Mouse (Mus musculus) liver (tissue): ENCODE results near the gene Phldb3.

ENCODE experiments used
- DNase-seq: peaks from one replicate; pipeline ENCODE4 v3.0.0-alpha.2; 2020; ENCODE audit warnings: mixed read lengths

Phldb3 gene

GRCm38 (mm10) chr7:24637046-24637445 is 26.5 kb downstream of the Phldb3 start:
- DNase-seq = no peak

DNA sequence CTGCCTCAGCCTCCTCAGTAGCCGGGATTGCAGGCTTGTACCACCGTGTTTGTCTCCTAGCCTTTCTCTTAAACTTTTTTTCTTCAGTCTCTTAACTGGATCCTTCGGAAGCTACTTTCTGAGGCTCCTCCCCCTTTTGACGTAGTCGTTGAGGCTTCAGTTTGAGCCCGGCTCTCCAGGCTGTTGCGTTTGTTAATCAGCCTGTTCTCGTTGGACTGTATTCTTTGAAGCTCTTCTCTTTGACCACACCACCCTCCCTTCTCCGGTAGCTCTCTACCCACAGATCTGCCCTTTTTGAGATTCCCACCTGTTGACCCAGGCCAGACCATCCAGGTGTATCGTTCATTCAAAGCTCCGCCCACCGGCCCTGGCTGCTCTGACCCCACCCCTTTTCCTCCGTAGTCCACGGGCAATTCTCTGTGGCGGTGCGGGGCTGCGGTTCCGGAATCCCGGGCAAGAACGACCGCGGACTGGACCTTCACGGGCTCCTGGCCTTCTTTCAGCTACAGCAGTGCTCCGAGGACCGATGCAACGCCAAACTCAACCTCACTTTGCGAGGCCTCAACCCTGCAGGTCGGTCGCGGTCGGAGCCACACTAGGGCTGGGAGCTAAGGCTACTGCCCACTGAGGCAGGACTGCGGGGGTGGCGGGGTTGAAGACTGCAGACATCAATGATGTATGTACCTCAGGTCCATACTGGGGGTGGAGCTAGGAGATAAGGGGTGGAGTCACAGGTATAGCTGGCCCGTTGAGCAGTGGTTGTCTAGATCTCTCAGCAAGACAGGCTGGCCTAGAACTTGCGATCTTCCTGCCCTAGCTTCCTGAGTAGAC is 27.7 kb downstream of the Phldb3 start:
- no peak for DNase-seq

- DNase-seq = no peak
These were observed 29.9 kb downstream of the Phldb3 start for GRCm38 (mm10) chr7:24640450-24640849.

DNA sequence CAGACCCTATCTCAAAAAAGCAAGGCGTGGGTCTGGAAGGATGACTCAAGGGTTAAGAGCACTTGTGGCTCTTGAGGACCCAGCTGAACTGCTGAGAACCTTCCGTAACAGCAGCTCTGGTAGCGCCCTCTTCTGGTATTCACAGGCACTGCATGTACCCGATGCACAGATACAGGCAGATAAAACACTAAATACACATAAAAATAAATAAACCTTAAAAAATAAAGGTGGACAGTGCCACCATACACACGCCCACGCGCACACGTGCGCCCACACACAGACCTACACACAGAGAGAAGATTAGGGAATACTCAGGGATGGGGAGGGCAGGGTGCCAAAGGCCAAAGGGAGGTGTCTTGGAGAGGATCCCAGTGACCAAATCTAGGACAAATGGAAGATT is 31.9 kb downstream of the Phldb3 start:
- peak; percentile 62 for DNase-seq

DNA sequence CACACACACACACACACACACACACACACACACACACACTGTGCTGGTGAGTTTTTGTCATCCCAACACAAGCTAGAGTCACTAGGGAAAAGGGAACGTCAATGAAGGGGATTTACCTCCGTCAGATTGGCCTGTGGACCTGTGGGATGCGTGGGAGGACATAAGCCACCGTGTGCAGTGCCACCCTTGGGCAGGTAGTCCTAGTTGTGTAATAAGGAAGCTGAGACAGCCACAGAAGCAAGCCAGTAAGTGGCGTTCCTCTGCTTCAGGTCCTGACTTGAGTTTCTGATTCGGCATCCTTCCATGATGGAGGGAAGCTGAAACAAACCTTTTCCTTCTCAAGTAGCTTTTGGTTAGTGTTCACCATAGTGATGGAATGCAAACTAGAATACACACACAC is 33.9 kb downstream of the Phldb3 start:
- no peak for DNase-seq

DNA sequence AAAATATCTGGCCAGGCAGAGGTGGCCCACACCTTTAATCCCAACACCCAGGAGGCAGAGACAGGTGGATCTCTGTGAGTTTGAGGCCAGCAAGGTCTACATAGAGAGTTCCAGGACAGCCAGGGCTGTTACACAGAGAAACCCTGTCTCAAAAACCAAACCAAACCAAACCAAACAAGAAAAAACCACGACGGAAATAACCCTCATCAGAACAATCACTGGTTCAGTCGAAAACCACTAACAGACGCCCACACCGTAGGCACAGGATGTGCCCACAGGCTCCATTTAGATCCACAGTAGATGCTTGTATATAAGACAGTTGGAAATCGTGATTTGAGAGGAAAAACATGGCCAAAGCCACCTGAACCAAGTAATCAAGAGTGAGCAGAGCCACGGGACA is 34.4 kb downstream of the Phldb3 start:
- no peak for DNase-seq

DNA sequence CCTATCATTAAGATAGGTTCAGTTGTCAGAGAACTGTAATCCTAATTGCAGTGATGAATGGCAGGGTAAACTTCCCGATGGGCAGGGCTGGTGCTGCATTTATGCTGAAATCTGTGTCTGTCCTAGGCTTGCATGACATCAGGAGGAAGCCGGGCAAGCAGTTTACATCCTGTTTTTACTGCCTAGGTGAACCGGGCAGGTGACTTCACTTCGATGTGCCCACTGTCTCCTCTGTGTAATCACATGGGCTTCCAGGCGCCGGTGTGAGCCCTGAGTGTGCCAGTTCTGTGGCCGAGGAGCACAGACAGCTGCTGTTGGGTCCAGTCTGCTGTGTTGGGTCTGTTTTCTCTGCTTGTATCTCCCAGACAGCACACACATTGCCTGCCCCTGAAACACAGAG is 35.9 kb downstream of the Phldb3 start:
- DNase-seq = no peak

- peak; percentile 53 for DNase-seq
These were observed 43.1 kb downstream of the Phldb3 start for GRCm38 (mm10) chr7:24653681-24654080.

- no peak for DNase-seq
These were observed 49.3 kb downstream of the Phldb3 start for GRCm38 (mm10) chr7:24659737-24660357.

DNA sequence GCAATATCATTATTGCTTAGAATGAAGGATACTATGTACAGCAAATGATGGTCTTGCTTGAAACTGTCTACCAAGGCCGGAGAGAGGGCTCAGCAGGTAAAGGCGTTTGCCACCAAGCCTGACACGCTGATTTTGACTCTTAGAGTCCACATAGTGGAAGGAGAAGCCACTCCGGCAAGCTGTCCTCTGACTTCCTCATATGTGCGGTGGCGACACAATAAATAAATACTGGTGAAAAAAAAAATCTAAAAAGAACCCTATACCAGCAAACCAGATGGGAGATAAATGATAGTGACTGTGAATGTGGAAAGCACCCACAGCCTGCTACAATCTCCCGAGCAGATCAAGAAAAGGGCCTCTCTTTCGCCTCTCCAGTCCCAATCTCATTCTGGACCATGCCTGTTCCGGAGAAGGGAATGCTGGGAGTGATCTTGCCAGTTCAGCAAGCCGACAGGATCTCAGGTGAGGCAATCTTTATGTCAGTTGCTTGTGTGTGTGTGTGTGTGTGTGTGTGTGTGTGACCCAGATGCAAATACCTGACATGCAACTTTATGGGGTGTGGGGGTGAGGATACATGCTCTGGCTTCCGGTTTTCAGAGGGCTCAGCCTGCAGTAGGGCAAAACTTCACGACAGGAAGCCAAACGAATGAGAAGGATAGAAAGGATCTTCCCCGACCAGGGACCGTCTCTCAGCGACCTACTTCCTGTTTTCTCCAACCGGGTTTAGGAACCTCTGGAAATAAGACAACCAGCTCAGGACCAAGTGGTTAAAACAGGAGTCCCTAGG is 50.7 kb downstream of the Phldb3 start:
- no peak for DNase-seq

DNA sequence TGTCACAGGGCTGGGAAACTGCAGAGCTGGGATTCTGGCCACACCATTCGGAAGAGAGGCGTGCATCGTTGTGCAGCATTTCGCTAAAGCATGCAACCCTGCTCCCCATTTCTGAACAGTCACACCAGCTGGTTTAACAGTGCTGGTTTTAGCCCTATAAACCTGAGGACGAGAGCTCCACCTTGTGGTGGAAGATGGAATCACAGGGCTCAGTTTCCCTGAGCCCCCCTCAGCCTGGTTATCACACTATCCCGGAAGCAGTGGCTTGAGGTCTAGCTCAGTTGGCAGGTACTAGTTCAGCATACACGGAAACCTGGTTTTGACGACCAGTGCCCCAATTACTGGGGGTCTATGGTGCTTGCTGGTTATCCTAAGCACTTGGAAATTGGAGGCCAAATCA is 52.0 kb downstream of the Phldb3 start:
- peak; percentile 73 for DNase-seq

DNA sequence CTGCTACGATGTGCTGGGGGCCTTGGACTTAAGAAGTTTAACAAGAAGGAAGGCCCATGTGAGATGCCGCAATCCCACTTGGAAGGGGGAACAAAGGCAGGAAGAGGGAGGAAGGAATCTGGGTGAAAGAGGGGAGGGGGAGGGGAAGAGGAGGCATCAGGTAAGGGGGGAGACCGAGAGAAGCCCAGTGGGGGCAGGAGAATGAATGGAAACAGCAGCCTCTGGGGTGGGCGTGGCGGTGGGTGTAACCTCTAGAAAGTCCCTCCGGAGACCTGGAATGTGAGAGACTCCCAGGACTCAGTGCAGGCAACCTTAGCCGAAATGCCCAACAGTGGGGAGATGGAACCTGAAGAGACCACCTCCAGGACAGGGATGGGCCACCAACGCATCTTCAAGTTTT is 53.7 kb downstream of the Phldb3 start:
- DNase-seq = no peak

GRCm38 (mm10) chr7:24664959-24665358 is 54.4 kb downstream of the Phldb3 start:
- DNase-seq = no peak

DNA sequence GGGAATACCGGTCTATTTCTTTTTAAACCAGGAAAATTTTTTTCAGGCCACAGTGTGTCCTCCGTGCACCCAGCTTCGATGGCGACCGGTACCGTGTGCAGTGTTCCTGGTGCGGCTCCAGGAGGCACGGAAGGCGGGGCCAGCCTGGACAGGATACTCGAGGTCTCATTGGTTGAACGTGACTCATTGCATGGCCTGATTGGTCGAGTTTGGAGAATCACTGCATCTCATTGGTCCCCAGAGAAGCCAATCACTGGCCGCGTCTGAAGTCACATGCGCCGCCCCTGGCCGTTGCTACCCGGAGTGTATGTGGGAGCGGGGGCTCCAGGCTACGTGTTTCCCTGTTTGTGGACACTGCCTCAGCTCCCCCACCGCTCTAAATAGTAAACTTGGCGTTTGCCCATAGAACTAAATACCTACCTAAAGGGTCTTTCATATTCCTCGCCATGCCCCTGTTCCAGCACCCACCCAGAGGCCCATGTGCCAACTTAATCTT is 61.4 kb downstream of the Phldb3 start:
- no peak for DNase-seq

DNA sequence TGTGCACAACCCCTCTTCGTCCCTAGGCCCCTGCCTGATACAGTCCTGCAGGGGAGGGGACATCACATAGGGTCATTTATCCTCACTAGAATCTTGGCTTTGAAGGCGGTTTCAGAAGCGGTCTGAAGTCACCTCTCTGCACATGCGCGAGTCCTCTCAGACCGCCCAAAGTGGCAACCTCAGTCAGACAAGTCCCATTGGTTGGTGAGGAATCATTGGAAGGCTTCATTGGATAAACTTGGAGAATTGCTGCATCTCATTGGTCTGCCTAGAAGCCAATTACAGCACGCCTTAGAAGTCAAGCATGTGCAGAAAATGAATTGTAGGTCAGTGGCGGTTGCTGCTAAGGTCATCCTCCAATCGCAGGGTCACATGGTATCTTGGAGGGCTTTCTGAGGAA is 66.0 kb downstream of the Phldb3 start, which contains the start of gene Tex101:
Gene Tex101, minus strand, starts transcription at position 101 of the 400 bp plus-strand sequence.
- no peak for DNase-seq
